Mouse (Mus musculus) stomach, embryonic 14.5 days (tissue): ENCODE measurements around the gene Fer. TPM values are rescaled to one million over a fixed set of nuclear protein-coding genes. Genes with fewer than 3 reads are reported as not detected.

Experiments used
- ATAC-seq: fragments of 200-750 bp; cut with Nextera tagmentation; 2 replicates; pipeline ENCODE4 v1.8.0; 2017; ENCODE audit warnings: low read depth, moderate TSS enrichment; ENCODE audit not compliant: insufficient number of reproducible peaks, insufficient read depth, low FRiP score
- H3K27ac ChIP-seq: fragments of 300-500 bp; sonication (generic); 2 replicates; pipeline ENCODE4 v1.5.1; 2014; ENCODE audit warnings: mild to moderate bottlenecking, low read length, moderate library complexity, mixed read lengths
- H3K27me3 ChIP-seq: fragments of 300-500 bp; sonication (generic); 2 replicates; pipeline ENCODE4 v1.6.1; 2014; ENCODE audit warnings: low read length, control low read depth, mixed read lengths; ENCODE audit not compliant: control insufficient read depth, insufficient read depth
- H3K36me3 ChIP-seq: fragments of 300-500 bp; sonication (generic); 2 replicates; pipeline ENCODE4 v1.6.1; 2014; ENCODE audit warnings: mild to moderate bottlenecking, control low read depth, low read length, moderate library complexity, mixed read lengths; ENCODE audit not compliant: control insufficient read depth, insufficient read depth
- H3K4me1 ChIP-seq: fragments of 300-500 bp; sonication (generic); 2 replicates; pipeline ENCODE4 v1.6.1; 2014; ENCODE audit warnings: low read length, control low read depth, mixed read lengths; ENCODE audit not compliant: control insufficient read depth, insufficient read depth
- H3K4me2 ChIP-seq: fragments of 300-500 bp; sonication (generic); replicated peaks from 2 replicates; pipeline ENCODE4 v1.6.1; 2014; ENCODE audit warnings: low read depth, low read length, control low read depth
- H3K4me3 ChIP-seq: fragments of 300-500 bp; sonication (generic); 2 replicates; pipeline ENCODE4 v1.5.1; 2014; ENCODE audit warnings: low read depth, low read length, control low read depth
- H3K9ac ChIP-seq: fragments of 300-500 bp; sonication (generic); replicated peaks from 2 replicates; pipeline ENCODE4 v1.6.1; 2014; ENCODE audit warnings: low read depth, mild to moderate bottlenecking, control low read depth, low read length, moderate library complexity, mixed read lengths
- H3K9me3 ChIP-seq: fragments of 300-500 bp; sonication (generic); 2 replicates; pipeline ENCODE4 v1.6.1; 2016; ENCODE audit warnings: low read depth, low read length, control low read depth; ENCODE audit not compliant: control insufficient read depth
- WGBS: fragments of 180-500 bp; shearing (Covaris S2); extraction: QIAGEN DNeasy Blood & Tissue Kit; methylation state at CpG from one replicate; pipeline ENCODE4 v1.1.7; 2014; 5-methylcytosine and 5-hydroxymethylcytosine counted together
- polyA plus RNA-seq: library from polyadenylated mRNA; unstranded; fragments of >200 nt; fragmentation: Nextera tagmentation; extraction: Ambion mirVana; gene quantifications from 2 replicates; pipeline ENCODE4 v1.2.1, GENCODE M21; 2014

Fer gene
- polyA plus RNA-seq, 1 experiment from 2014 or later = 34.3 TPM

DNA sequence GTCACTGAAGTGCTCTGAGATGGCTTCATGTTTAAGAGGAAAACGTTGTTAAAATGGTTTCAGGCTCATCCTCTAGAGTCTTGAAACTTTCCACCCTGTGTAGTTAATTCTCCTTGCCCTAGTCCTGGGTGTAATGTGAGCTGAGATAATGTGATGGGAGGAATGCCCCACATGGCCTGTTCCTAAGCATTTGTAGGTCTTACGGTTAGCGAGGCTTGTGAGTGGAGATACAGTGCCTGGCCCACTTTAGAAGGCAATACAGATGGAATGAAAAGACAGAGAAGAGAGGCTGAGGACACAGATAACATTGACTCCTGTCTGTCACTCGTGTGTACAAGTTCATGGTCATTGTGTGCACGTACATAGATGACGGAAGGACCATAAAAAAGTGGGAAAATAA is 134.8 kb downstream of the Fer start:
- Histone ChIP-seq H3K27me3 (no peaks in the 10 kb centered on the region), H3K4me3 (no peak overlapping the region), H3K36me3 (no peaks in the 10 kb centered on the region), H3K27ac (no peak overlapping the region), H3K9me3 (no peaks in the 10 kb centered on the region), H3K4me1 (no peaks in the 10 kb centered on the region), H3K9ac (no peak overlapping the region), H3K4me2 (no peak overlapping the region)
- WGBS = 73% methylated on average over 6 of the region's 6 CpGs
- ATAC-seq = no peak

DNA sequence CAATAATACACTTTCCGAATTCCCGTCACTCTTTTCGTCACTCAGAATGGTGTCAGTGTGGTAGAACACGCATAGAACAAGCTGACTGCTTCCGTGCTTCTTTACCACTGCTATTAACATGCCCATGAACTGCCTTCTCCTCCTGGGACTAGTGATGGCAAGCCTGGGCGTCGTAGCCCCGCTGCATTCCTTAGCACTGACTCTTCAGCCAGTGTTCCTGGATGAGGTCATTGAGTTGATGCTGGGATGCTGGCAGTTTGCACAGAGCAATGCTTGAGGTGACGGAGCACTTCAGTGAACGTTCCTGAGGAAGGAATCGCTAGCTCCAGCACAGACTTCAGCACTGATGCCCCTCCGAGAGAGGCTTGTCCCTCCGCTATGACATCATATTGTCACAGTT is 140.6 kb downstream of the Fer start:
- Histone ChIP-seq H3K4me1 (no peaks in the 10 kb centered on the region), H3K27me3 (no peaks in the 10 kb centered on the region), H3K36me3 (no peaks in the 10 kb centered on the region), H3K4me2 (no peak overlapping the region), H3K4me3 (no peak overlapping the region), H3K9me3 (no peaks in the 10 kb centered on the region), H3K9ac (no peak overlapping the region), H3K27ac (no peak overlapping the region)
- no peak; the same call in 1 of the 2 replicates for ATAC-seq
- 62% methylated on average over 13 of the region's 13 CpGs for WGBS

DNA sequence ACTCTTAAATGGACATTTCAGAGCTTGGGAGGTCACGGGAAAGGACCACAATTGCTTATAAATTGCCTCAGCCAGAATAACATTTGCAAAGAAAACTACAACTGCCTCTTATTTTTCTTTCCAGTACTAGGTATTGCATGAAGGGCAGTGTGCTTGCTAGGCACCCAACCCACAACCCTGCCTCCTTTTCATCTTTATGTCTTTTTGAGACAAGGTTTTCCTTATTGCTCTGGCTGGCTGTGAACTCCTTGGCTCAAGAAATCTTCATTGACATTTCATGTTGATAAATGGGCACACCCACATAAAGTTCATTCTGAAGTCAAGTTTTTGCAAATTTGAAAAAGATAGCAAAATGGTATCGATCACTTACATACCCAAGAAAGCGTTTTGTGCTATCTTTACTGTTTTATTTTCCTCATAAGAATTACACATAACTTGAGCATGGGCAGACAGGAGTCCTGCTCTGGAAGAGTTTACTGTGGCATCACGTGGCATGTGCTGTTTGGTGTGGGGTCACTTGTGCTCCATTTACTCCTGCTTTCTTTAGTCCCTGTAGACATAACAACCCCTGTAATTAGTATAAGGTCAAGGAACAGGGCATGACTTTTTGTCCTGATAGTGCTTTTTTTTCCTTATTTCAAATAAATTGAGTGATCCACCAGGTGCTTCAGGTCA is 142.8 kb downstream of the Fer start:
- no peaks in the 10 kb centered on the region for H3K27me3 ChIP-seq
- no peaks in the 10 kb centered on the region for H3K36me3 ChIP-seq
- no peaks in the 10 kb centered on the region for H3K9me3 ChIP-seq
- H3K27ac ChIP-seq = no peak overlapping the region
- H3K4me2 ChIP-seq = no peak overlapping the region
- no peak overlapping the region for H3K9ac ChIP-seq
- WGBS = 61% methylated on average over 4 of the region's 4 CpGs
- H3K4me1 ChIP-seq = no peaks in the 10 kb centered on the region
- no peak overlapping the region for H3K4me3 ChIP-seq
- ATAC-seq = no peak

DNA sequence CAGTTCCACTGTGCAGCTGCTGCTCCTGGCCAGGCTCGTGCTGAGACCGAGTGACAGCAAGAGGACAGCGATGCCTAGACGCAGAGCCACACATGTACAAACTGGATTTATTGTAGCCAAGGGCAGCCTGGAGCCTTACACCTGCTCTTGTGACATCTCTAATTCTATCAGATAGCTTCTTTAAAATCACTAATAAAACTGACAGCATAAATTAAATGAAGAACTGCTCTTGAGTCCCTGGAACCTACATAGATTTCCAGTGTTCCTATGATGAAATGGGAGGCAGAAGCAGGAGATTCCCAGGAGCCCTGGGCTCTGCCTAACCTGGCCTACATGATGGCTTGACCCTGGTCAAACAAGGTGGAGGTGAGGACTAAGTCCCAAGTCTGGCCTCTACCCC is 153.7 kb downstream of the Fer start:
- H3K9me3 ChIP-seq = no peaks in the 10 kb centered on the region
- no peak overlapping the region for H3K4me3 ChIP-seq
- WGBS = 88% methylated on average over 4 of the region's 4 CpGs
- no peaks in the 10 kb centered on the region for H3K4me1 ChIP-seq
- H3K27ac ChIP-seq = no peak overlapping the region
- no peak overlapping the region for H3K9ac ChIP-seq
- no peaks in the 10 kb centered on the region for H3K36me3 ChIP-seq
- ATAC-seq = no peak
- no peaks in the 10 kb centered on the region for H3K27me3 ChIP-seq
- H3K4me2 ChIP-seq = no peak overlapping the region

DNA sequence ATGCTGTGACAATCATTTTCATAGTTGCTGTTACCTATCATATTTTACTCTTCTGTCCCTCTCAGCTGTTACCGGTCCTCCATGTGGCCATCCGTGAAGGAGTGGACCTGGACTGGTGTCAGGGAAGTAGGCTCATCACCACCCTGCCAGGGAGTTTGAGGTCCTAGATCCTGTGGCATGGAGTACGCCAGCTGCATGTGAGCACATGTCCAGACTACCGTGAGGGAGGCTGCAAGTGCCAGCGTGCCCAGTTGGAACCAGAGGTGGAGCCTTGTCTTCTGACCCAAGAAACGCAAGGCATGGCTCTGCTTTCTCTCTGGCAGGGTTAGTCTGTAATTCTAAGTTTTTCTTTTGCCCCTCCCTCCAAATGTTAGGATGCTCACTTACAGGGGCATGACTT is 155.4 kb downstream of the Fer start:
- no peaks in the 10 kb centered on the region for H3K9me3 ChIP-seq
- 93% methylated on average over 6 of the region's 6 CpGs for WGBS
- H3K4me3 ChIP-seq = no peak overlapping the region
- no peak for ATAC-seq
- no peaks in the 10 kb centered on the region for H3K4me1 ChIP-seq
- H3K36me3 ChIP-seq = no peaks in the 10 kb centered on the region
- no peak overlapping the region for H3K27ac ChIP-seq
- no peak overlapping the region for H3K9ac ChIP-seq
- no peaks in the 10 kb centered on the region for H3K27me3 ChIP-seq
- no peak overlapping the region for H3K4me2 ChIP-seq

DNA sequence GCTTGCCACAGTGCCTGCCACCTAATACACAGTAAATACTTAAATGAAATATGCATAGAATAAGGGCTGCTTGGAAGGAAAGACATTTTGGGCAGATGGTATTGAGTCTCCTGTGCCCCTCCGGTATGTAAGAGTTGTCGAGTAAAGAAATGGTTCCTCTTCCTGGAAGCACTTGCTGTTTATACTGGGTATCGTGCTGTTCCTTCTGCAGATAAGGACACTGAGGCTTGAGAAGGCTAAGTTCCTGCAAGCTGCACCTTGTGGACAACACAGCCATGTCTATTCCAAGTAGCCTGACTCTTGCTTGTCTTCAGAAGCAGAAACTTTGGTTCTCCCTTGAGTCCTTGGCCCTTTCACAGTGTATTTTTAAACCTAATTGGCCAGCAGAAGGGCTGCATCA is 156.0 kb downstream of the Fer start:
- Histone ChIP-seq H3K9me3 (no peaks in the 10 kb centered on the region), H3K27ac (no peak overlapping the region), H3K4me3 (no peak overlapping the region), H3K27me3 (no peaks in the 10 kb centered on the region), H3K4me2 (no peak overlapping the region), H3K4me1 (no peaks in the 10 kb centered on the region), H3K36me3 (no peaks in the 10 kb centered on the region), H3K9ac (no peak overlapping the region)
- WGBS = 55% methylated on average over 3 of the region's 3 CpGs
- no peak for ATAC-seq

DNA sequence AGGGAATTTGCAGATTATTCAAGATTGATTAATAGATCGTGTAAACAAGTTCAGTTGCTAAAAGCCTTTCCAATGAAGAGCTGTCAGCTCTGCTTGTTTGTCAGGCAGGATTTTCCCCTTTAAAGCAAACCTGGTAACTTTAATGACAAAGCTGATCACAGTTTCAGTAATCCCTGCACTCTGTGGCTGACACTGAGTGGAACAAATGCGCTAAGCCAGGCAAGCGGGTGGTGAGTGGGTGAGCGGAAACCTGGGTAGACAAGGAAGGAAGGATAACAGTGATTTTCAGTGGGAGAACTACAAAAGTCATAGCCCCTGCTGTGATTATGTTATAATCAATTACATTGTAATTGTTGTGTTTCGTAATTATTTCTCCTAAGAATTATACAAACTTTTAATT is 156.8 kb downstream of the Fer start:
- Histone ChIP-seq H3K9ac (no peak overlapping the region), H3K9me3 (no peaks in the 10 kb centered on the region), H3K4me1 (no peaks in the 10 kb centered on the region), H3K4me2 (no peak overlapping the region), H3K4me3 (no peak overlapping the region), H3K27ac (no peak overlapping the region), H3K27me3 (no peaks in the 10 kb centered on the region), H3K36me3 (no peaks in the 10 kb centered on the region)
- WGBS = 39% methylated on average over 5 of the region's 5 CpGs
- no peak for ATAC-seq

DNA sequence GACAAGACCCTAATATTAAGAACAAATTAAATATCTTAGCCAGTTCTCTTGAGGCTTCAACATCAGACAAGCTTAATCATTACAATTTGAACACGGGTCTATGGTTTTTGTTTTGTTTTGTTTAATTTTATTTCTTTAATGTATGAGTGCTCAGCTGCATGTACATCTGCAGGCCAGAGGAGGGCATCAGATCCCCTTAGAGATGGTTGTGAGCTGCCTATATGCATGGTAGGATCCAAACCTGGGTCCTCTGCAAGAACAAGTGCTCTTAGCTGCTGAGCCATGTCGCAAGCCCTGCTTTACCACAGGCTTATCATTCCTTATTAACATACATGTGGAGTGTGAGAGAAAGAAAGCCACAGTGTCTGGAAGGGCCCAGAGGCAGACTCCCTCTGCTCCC is 163.6 kb downstream of the Fer start:
- no peak overlapping the region for H3K9ac ChIP-seq
- H3K27me3 ChIP-seq = no peaks in the 10 kb centered on the region
- no peak for ATAC-seq
- H3K4me2 ChIP-seq = no peak overlapping the region
- no peak overlapping the region for H3K27ac ChIP-seq
- H3K9me3 ChIP-seq = no peaks in the 10 kb centered on the region
- H3K4me1 ChIP-seq = no peaks in the 10 kb centered on the region
- no peak overlapping the region for H3K4me3 ChIP-seq
- 61% methylated on average over 2 of the region's 2 CpGs for WGBS
- no peaks in the 10 kb centered on the region for H3K36me3 ChIP-seq

DNA sequence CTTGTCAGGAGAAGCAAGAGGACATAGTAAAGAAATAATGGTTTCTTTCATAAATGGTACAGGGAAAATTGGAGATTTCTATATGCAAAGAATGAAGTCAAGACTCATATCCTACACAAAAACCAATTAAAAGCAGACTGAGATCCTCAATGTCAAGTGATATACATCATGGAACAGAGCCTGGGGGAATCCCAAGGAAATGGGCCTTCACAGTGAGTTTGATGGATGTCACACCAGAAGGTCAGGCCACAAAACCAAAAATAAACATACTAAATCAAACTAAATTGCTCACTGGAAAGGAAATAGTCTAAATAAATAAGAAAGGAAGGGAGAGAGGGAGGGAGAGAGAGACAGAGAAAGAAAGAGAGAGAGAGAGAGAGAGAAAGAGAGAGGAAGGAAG is 178.9 kb downstream of the Fer start:
- no peak overlapping the region for H3K4me3 ChIP-seq
- H3K9ac ChIP-seq = no peak overlapping the region
- no peaks in the 10 kb centered on the region for H3K4me1 ChIP-seq
- no peaks in the 10 kb centered on the region for H3K27me3 ChIP-seq
- H3K4me2 ChIP-seq = no peak overlapping the region
- no peak overlapping the region for H3K27ac ChIP-seq
- H3K36me3 ChIP-seq = no peaks in the 10 kb centered on the region
- ATAC-seq = no peak
- H3K9me3 ChIP-seq = no peaks in the 10 kb centered on the region
